Mouse (Mus musculus) heart, adult 8-10 months (tissue): Measurements from ENCODE around the gene Gsto1. TPM values are rescaled to one million over a fixed set of nuclear protein-coding genes. Genes with fewer than 3 reads are reported as not detected.

ENCODE experiments used
- DNase-seq: peaks from one replicate; pipeline ENCODE4 v3.0.0; 2022; ENCODE audit warnings: low spot score
- total RNA-seq, 4 experiments: library from RNA; stranded (reverse); gene quantifications; 2 replicates each; pipeline ENCODE4 v1.2.4; 2022

The Gsto1 gene
- total RNA-seq, 4 experiments from 2014 or later, result 186 to 266 (median 222) TPM

DNA sequence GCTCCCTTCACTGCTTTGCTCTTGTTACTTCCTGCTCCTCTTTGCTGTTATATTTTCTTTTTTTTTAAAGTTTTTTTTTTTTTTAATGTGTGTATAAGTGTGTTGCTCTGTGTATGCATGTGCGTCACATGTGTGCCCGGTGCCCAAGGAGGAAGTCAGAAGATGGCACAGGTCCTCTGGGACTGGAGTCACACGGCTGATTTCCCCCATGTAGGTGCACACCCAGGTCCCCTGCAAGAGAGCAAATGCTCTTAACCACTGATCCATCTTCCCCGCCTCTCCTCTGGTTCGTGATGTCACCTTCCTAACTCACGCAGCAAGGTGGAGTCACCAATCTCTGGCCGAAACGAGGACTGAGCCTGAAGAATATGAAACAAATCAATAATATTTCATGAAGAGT lies 33.3 kb downstream of the Gsto1 start:
- DNase-seq, result no peak

- DNase-seq, result peak; percentile 40
Measured at GRCm38 (mm10) chr19:47890489-47891130, 35.8 kb downstream of the Gsto1 start.

DNA sequence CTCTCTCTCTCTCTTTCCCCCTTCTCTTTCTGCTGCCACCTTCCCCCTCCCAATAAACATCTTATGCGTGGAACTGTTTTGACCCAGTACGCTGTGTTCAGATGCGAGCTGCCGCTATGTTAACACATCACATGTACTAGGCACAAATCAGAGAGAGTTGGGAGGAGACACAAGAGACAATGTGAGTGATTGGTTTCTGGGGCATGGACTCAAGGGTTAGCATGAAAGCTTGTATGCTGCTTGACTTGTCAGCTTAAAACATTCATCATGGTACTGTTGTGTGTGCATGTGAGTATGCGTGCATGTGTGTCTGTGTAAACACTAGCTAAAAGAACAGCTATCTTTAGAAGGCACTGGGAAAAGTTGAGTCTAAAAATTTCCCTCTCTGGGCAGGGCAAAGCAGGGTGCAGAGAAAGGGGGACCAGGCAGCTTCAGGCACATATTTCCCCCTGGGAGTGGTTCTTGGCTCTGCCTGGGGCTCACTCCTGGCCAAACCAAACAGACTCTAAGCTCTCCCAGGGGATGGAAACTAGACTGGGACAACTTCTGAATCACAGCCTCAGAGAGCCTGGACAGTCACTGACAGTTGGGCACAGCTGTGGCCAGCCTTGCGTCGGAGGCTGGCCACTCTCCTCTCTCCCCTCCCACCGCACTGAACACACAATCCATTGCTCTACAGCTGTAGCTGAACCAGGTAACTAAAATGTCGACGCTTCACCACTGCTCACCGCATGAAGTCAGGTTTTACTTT lies 37.0 kb downstream of the Gsto1 start:
- DNase-seq, result peak; percentile 63

- DNase-seq, result no peak
Measured at GRCm38 (mm10) chr19:47893092-47893491, 38.3 kb downstream of the Gsto1 start.

GRCm38 (mm10) chr19:47898472-47899079 lies 43.8 kb downstream of the Gsto1 start:
- no peak for DNase-seq

DNA sequence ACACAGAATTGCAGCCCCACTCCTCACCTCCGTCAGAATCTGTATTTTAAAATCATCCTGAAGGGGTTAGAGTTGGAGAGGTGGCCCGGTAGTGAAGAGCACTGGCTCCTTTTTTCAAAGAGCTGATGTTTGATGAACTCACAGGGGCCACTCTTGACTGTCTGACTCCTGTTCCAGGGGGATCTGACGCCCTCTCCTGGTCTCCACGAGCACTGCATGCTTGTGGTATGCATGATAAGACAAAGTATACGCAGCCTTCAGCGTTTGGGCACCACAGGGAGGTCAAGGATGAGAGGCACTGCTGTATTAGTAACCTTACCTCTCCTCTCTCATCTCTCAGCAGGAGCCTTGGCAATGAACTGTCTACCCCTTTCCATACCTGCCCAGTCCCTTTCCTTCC lies 45.2 kb downstream of the Gsto1 start:
- DNase-seq, result no peak

DNA sequence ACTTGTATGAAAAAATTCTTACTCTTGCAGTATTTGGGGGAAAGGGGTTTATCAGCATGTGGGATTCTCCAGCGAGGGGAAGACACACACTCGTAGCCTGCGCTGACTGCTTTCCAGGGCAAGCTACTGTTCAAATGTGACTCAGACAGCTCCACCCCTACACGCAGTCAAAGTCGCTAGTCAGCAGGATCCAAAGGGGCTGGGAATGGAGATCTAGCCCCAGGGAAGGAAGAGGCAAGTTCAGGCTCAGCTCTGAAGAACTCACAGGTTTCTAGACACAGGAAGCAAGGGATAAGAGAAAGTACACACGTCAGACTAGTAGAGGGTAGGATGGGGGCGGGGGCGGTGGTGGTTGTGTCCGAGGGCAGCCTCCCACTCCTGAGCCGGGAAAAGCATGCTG lies 45.8 kb downstream of the Gsto1 start:
- no peak for DNase-seq

DNA sequence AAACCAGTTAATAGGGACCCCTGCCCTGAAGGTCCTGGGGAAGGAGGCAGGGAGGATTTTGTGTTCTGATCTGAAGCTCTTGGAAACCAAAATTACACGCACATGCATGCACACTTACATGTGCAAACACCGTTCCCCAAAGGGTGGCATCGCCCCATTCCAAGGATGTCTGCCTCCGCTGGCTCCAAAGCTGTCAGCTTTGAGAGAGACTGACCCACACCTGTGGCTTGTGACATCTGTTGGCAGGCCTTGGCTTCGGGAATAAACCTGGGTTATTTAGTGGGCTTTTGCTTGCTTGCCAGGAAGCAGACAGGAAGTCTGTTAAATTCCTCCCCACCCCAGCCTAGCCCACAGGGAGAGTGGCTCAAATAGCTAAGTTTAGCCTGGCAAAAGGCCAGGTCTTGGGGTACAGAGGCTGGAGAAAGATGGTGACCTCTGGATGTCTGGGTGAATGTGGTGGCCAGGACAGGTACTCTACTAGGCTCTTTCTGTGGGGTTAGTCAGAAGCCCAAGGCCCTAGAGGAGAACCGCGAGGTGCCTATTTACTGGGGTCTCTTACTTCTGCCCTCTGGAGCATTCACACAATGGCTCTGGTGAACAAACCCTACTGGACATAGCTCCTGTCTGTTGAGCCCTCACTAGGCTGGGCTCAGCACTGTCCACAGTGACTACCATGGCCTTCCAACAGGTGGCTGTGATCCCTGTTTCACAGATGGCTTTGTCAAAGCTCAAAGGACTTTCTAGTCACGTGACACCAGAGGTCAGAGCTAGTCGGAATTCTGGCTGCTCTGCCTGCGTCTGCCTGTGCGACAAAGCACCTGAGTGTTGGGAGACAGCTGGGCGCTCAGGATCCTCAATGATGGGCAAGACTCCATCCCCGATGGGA lies 47.8 kb downstream of the Gsto1 start:
- DNase-seq, result no peak

GRCm38 (mm10) chr19:47903679-47904078 lies 48.9 kb downstream of the Gsto1 start:
- no peak for DNase-seq

- DNase-seq, result no peak
Measured at GRCm38 (mm10) chr19:47905081-47905480, 50.3 kb downstream of the Gsto1 start.

DNA sequence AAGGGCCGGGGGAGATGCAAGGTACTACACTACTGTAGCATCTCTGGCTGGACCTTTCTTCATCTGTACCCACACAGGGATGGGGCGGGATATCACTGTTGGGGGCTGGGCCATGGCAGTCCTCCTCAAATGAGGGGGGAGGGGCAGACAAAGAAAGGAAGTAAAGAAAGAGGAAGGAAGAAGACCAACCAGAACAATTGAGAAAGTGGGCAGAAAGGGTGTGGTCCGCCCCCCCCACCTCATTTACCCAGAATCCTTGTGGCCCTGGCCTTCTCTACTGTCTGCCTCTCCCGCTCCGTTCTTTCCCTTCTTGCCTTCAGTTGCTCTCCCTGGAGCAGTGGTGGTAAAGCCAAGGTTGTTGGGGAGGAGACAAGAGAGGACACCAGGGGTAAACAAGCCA lies 50.8 kb downstream of the Gsto1 start:
- no peak for DNase-seq

DNA sequence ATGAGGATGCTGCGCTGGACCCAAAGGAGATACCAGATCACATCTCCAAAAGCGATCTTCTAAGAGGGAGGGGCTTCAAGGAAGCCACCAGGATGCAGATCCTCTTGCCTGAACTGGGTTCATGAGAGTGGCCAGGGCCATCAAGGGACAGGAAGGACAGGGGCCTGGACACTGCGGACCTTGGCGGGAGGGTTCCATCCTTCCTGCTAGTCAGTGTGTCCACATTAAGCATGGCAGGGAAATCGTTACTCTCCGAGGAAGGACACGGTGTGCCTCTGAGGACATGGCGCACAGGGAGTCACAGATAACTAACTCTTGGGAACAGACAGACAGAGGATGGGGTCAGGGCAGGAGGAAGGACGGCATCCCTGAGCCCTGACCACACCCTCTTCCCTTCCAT lies 52.8 kb downstream of the Gsto1 start:
- no peak for DNase-seq

DNA sequence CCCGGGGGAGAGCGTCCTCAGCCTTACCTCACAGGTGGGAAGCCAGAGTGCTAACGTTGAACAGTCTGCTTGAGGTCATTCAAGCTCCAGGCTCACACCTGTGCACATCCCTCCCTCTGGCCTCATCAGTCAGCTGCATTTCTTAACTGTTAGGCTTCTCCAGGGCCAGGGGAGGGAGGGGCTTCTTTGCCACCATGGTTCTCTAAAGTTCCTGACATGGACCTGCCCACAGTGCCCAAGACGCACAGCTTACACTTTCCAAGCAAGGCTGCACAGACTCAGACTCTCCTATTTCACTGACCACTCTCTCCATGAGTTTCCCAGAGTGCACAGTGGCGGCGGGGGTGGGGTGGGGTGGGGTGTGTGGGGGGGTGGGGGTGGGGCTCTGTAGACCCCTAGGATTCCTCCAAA lies 54.2 kb downstream of the Gsto1 start:
- DNase-seq, result no peak

GRCm38 (mm10) chr19:47909387-47910116 lies 54.8 kb downstream of the Gsto1 start:
- DNase-seq, result no peak

- DNase-seq, result no peak
Measured at GRCm38 (mm10) chr19:47910117-47910618, 55.4 kb downstream of the Gsto1 start.

GRCm38 (mm10) chr19:47910751-47911150 lies 56.0 kb downstream of the Gsto1 start:
- DNase-seq, result no peak

GRCm38 (mm10) chr19:47913344-47913743 lies 58.6 kb downstream of the Gsto1 start:
- no peak for DNase-seq

DNA sequence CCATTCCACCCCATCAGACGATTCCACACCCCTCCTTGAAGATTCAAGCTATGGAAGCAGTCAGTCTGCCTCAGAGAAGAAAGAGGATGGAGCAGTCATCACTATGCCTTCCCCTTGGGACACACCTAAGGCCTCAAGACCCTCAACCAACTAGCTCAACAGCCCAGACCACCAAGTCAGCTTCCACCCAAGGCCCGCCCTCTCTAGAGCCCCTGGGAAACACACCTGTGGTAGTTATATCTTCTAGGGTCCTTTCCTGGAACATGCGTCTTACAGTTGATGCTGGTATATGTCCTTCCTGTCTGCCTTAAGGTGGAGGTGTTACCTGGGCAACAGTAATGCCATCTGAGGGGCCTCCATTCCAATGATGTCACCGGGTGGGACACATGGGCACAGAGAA lies 59.4 kb downstream of the Gsto1 start:
- DNase-seq, result no peak
